Mouse (Mus musculus) embryonic facial prominence, embryonic 11.5 days (tissue): ENCODE results near the gene Agbl4. TPM values are rescaled to one million over a fixed set of nuclear protein-coding genes. Genes with fewer than 3 reads are reported as not detected.

Experiments
- ATAC-seq: fragments of 200-750 bp; cut with Nextera tagmentation; replicated peaks from 2 replicates; pipeline ENCODE4 v1.8.0; 2017; ENCODE audit warnings: low read depth; ENCODE audit not compliant: insufficient number of reproducible peaks, low FRiP score, low TSS enrichment
- DNase-seq: peaks from one replicate; pipeline ENCODE4 v3.0.0-alpha.2; 2015; ENCODE audit warnings: low spot score
- H3K27ac ChIP-seq: fragments of 300-500 bp; sonication (generic); replicated peaks from 2 replicates; pipeline ENCODE4 v1.5.1; 2014; ENCODE audit warnings: mild to moderate bottlenecking, low read depth, low read length, control low read depth
- H3K27me3 ChIP-seq: fragments of 300-500 bp; sonication (generic); 2 replicates; pipeline ENCODE4 v1.6.1; 2014; ENCODE audit warnings: mild to moderate bottlenecking, low read length, moderate library complexity, mixed read lengths; ENCODE audit not compliant: control insufficient read depth, insufficient read depth
- H3K36me3 ChIP-seq: fragments of 300-500 bp; sonication (generic); replicated peaks from 2 replicates; pipeline ENCODE4 v1.6.1; 2014; ENCODE audit warnings: low read depth, mild to moderate bottlenecking, low read length, moderate library complexity, mixed read lengths; ENCODE audit not compliant: control insufficient read depth, insufficient read depth
- H3K4me1 ChIP-seq: fragments of 300-500 bp; sonication (generic); 2 replicates; pipeline ENCODE4 v1.6.1; 2014; ENCODE audit warnings: low read length, mixed read lengths; ENCODE audit not compliant: control insufficient read depth, insufficient read depth
- H3K4me2 ChIP-seq: fragments of 300-500 bp; sonication (generic); 2 replicates; pipeline ENCODE4 v1.6.1; 2014; ENCODE audit warnings: low read depth, mild to moderate bottlenecking, control low read depth, low read length, moderate library complexity
- H3K4me3 ChIP-seq: fragments of 300-500 bp; sonication (generic); 2 replicates; pipeline ENCODE4 v1.5.1; 2014; ENCODE audit warnings: low read depth, low read length, control low read depth
- H3K9ac ChIP-seq: fragments of 300-500 bp; sonication (generic); replicated peaks from 2 replicates; pipeline ENCODE4 v1.6.1; 2014; ENCODE audit warnings: mild to moderate bottlenecking, control low read depth, low read length
- H3K9me3 ChIP-seq: fragments of 300-500 bp; sonication (generic); replicated peaks from 2 replicates; pipeline ENCODE4 v1.6.1; 2016; ENCODE audit warnings: mild to moderate bottlenecking, low read length, inconsistent platforms, mixed read lengths; ENCODE audit not compliant: control insufficient read depth
- WGBS: fragments of 180-500 bp; shearing (Covaris S2); extraction: QIAGEN DNeasy Blood & Tissue Kit; methylation state at CpG from one replicate; pipeline ENCODE4 v1.1.7; 2014; 5-methylcytosine and 5-hydroxymethylcytosine counted together
- polyA plus RNA-seq: library from polyadenylated mRNA; unstranded; fragments of >200 nt; fragmentation: Nextera tagmentation; extraction: Ambion mirVana; gene quantifications from 2 replicates; pipeline ENCODE4 v1.2.1, GENCODE M21; 2014

The Agbl4 gene
- polyA plus RNA-seq, 1 experiment from 2014 or later = 0.98 TPM

DNA sequence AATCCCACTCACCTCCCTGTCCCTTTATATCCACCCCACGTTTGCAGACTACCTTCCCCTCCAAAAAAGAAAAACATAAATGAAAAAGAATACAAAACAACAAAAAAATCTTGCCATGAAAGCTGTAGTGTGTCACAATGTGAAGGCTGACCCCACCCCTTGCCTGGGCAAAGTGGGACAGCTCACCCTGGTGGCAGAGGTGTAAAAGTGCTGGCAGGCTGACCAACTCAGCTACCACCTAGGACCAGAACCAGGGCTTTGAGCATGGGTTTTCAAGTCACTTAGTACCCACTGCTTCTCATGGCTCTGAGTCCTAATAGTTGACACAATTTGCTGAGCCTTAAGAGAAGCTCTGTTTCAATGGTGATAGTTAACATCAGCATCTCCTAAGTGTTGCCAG lies 96.9 kb downstream of the Agbl4 start:
- Histone ChIP-seq H3K36me3 (no peaks in the 10 kb centered on the region), H3K4me1 (no peaks in the 10 kb centered on the region), H3K4me2 (no peak overlapping the region), H3K9ac (no peak overlapping the region), H3K9me3 (no peaks in the 10 kb centered on the region), H3K4me3 (no peak overlapping the region), H3K27ac (no peak overlapping the region), H3K27me3 (no peaks in the 10 kb centered on the region)
- 62% methylated on average over 1 of the region's 1 CpGs for WGBS
- ATAC-seq (no peak), DNase-seq (peak; percentile 5)

- Histone ChIP-seq H3K4me1 (no peaks in the 10 kb centered on the region), H3K4me3 (no peak overlapping the region), H3K4me2 (no peak overlapping the region), H3K27me3 (no peaks in the 10 kb centered on the region), H3K9me3 (no peaks in the 10 kb centered on the region), H3K9ac (no peak overlapping the region), H3K36me3 (no peaks in the 10 kb centered on the region), H3K27ac (no peak overlapping the region)
- DNase-seq (no peak), ATAC-seq (no peak)
- 79% methylated on average over 4 of the region's 4 CpGs for WGBS
These were observed 132.3 kb downstream of the Agbl4 start for GRCm38 (mm10) chr4:110529804-110530203.

- DNase-seq (no peak), ATAC-seq (no peak)
- Histone ChIP-seq H3K27ac (no peak overlapping the region), H3K36me3 (no peaks in the 10 kb centered on the region), H3K9me3 (no peaks in the 10 kb centered on the region), H3K4me3 (no peak overlapping the region), H3K9ac (no peak overlapping the region), H3K4me2 (no peak overlapping the region), H3K27me3 (no peaks in the 10 kb centered on the region), H3K4me1 (no peaks in the 10 kb centered on the region)
- WGBS = 67% methylated on average over 3 of the region's 3 CpGs
These were observed 151.8 kb downstream of the Agbl4 start for GRCm38 (mm10) chr4:110549223-110549622.

GRCm38 (mm10) chr4:110597726-110598283 lies 200.3 kb downstream of the Agbl4 start:
- no peak for ATAC-seq
- no peak overlapping the region for H3K4me3 ChIP-seq
- no peaks in the 10 kb centered on the region for H3K9me3 ChIP-seq
- DNase-seq = no peak
- no peaks in the 10 kb centered on the region for H3K27me3 ChIP-seq
- no peak overlapping the region for H3K9ac ChIP-seq
- H3K4me2 ChIP-seq = no peak overlapping the region
- no peaks in the 10 kb centered on the region for H3K4me1 ChIP-seq
- WGBS = 49% methylated on average over 4 of the region's 4 CpGs
- H3K36me3 ChIP-seq = no peaks in the 10 kb centered on the region
- H3K27ac ChIP-seq = no peak overlapping the region

DNA sequence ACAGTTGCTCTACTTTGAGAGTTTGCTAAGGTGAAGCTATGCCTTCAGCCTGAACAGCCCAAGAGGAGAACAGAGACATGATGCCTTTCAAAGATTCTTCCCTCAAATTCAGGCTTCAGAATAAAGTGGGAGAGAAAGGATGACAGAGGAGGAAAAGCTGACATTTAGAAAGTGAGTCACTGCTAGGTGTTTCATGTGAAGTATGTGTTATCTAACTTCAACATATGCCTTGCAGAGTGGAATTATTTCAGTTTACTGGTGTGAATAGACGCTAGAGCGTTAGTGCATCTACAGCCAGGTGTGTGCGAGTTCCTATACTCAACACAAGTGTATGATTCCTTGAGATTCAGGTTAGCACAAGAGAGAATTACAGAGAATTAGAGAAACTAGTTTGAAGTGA lies 244.0 kb downstream of the Agbl4 start:
- no peak overlapping the region for H3K9ac ChIP-seq
- no peak overlapping the region for H3K27ac ChIP-seq
- H3K4me2 ChIP-seq = no peak overlapping the region
- no peaks in the 10 kb centered on the region for H3K4me1 ChIP-seq
- H3K27me3 ChIP-seq = no peaks in the 10 kb centered on the region
- H3K9me3 ChIP-seq = no peaks in the 10 kb centered on the region
- WGBS = 90% methylated on average over 3 of the region's 3 CpGs
- ATAC-seq = no peak
- DNase-seq = no peak
- no peaks in the 10 kb centered on the region for H3K36me3 ChIP-seq
- H3K4me3 ChIP-seq = no peak overlapping the region

- Histone ChIP-seq H3K9me3 (no peaks in the 10 kb centered on the region), H3K4me3 (no peak overlapping the region), H3K27me3 (no peaks in the 10 kb centered on the region), H3K27ac (no peak overlapping the region), H3K4me2 (no peak overlapping the region), H3K4me1 (no peaks in the 10 kb centered on the region), H3K9ac (no peak overlapping the region), H3K36me3 (no peaks in the 10 kb centered on the region)
- 0 out of 2 replicates have a peak, but pooled peaks have one; percentile 52 for ATAC-seq
- no peak for DNase-seq
- 72% methylated on average over 2 of the region's 2 CpGs for WGBS
These were observed 265.5 kb downstream of the Agbl4 start for GRCm38 (mm10) chr4:110662940-110663339.

DNA sequence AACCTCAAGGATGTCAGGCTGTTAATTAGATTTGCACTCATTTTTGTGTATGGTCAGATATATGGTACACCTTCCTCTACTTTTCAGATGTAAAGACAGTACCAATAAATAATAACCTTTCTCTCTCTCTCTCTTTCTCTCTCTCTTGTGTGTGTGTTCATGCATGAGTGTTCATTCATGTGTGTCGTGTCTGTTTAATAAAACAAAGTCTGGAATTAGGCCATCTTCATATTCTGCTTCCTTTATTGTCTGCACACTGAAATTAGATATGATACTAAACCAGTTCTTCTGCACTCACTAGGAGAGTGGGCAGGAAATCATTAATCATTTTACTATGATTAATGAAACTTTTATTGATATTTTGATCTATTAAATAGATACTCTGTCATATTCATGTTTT lies 276.7 kb downstream of the Agbl4 start:
- no peak for ATAC-seq
- Histone ChIP-seq H3K36me3 (no peaks in the 10 kb centered on the region), H3K27ac (no peak overlapping the region), H3K9me3 (no peaks in the 10 kb centered on the region), H3K4me3 (no peak overlapping the region), H3K4me1 (no peaks in the 10 kb centered on the region), H3K27me3 (no peaks in the 10 kb centered on the region), H3K4me2 (no peak overlapping the region), H3K9ac (no peak overlapping the region)
- DNase-seq = no peak
- WGBS = 72% methylated on average over 1 of the region's 1 CpGs

DNA sequence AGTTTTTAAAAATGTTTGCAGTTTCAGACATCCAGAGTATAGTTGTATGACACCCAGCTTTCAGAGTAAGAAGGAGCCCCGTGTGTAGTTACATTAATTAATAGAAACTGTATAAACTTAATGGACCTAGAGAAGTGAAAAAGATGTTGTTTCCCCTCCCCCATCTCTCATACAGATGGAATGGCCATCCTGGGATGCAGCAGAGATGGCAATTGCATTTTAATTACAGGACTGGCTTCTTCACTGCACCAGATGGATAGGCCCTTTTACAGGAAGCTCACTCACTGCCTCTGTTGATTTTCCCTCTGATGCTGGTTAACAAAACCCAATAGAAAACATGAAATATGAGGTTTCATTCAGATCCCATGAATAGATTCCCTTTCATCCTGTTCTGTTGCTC lies 337.7 kb downstream of the Agbl4 start:
- H3K9me3 ChIP-seq = no peaks in the 10 kb centered on the region
- H3K27me3 ChIP-seq = no peaks in the 10 kb centered on the region
- H3K9ac ChIP-seq = no peak overlapping the region
- H3K36me3 ChIP-seq = no peaks in the 10 kb centered on the region
- ATAC-seq (no peak), DNase-seq (no peak)
- no peaks in the 10 kb centered on the region for H3K4me1 ChIP-seq
- no peak overlapping the region for H3K4me3 ChIP-seq
- no peak overlapping the region for H3K4me2 ChIP-seq
- 78% methylated on average over 1 of the region's 1 CpGs for WGBS
- no peak overlapping the region for H3K27ac ChIP-seq
